Mouse (Mus musculus) heart, adult 9 months (tissue): ENCODE results near the gene 1700019A02Rik.

Source experiments
- DNase-seq, 2 experiments: peaks; one replicate each; pipeline ENCODE4 v3.0.0; 2022; ENCODE audit warnings: low spot score in 2 of 2

The 1700019A02Rik gene

DNA sequence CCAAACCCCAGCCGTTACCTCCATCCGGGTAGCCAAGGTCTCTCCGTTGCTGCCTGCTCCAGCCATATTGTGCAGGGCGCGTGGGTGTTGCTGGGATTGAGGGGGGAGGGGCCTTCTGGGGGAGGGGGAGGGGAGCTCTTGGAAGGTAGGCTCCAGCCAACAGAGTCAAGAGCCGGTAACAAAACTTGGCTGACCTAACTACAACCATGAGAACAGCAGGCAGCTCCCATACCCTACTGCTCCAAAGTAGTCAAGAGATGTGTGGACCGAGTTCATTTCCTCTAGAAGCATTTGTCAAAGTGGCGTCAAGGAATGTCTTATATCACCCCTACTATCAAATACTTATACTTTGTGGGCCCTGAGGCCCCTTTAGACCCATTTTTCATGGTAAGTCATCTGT lies at the start of gene 1700019A02Rik:
Gene 1700019A02Rik (minus strand): TSS at position 101 of the 400 bp plus-strand sequence.
- no peak for DNase-seq

DNA sequence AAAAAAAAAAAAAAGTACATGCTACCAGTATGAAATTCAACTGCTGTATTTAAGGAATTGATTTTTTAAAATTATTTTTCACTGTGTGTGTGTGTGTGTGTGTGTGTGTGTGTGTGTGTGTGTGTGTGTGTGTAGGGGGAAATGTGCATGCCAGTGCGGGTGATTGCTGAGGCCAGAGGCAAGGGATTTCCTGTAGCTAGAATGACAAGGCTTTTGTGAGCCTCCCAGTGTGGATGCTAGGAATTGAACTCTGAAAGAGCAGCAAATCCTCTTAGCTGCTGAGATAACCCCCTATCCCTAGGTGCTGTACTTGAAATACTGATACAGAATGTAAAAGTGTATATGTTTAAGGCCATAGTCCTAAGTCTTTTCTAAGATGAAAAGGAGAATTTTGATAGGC lies 38.6 kb upstream of the 1700019A02Rik start:
- no peak for DNase-seq

DNA sequence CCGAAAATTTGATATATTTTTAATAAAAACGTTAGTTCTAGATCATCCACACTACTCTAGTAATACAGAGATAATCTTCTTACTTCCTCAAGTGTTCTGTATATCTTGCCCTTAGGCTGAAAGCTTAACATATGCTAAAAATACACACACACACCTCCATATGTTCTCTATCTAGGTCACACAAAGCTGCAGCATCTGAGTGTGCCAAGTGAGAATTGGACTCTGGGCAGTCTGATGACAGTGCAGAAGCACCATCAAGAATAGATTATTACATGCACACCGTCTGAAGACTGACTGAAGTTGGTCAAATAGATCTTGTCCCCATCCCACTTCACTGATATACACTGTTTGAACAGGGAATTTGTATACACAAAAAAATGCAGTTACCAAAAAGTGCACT lies 38.2 kb upstream of the 1700019A02Rik start:
- no peak for DNase-seq

DNA sequence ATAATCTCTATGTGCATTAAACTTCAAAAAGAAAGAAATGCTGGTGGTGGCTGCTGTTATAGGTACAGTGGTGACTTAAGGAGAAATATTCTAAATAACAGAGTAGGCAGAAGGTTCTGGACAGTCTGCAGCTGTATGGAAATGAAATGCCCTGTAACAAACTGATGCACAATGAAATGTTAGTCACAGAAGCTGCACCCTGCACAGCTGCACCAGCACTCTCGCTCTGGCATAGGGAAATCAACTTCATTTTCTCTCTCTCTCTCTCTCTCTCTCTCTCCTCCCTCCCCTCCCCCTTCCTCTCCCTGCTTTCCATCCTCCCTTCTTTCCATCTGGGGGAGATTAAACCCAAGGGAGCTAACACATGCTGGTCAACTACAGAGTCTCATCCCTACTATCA lies 37.3 kb upstream of the 1700019A02Rik start:
- DNase-seq = no peak

DNA sequence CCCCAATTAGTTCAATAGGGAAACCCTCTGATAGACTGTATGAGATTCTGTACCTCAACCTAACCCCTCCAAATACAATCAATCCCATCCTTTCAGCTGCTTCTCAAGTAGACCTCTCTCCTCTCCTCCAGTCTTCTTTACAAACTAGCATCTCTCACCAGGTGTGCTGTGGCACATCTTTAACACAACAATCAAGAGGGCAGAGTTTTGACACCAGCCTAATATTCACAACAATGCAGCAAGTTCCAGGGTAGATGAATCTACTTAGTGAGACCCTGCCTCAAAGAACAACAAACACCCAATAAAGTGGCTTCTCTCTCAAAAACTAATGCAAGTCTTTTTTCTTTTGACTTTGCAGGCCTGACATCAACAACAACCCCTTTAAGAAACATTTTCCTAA lies 22.7 kb upstream of the 1700019A02Rik start:
- DNase-seq = no peak

DNA sequence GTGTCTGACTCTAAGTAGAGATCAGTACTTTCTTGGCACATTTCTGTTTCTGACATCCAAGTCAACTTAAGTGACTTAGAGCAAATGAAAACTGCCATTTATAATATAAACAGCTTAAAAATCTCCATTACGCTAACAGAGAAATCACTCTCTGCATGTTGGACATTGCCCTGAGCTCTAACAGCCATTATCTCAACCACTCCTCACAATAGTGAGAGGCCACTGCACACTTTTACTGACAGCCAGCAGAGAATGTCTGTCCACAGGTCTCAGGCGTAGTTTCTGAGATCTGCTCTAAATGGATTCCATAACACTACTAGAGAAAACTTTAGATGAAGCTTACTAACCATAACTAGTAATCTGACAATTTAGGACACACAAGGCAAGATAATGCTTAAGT lies 16.5 kb upstream of the 1700019A02Rik start:
- no peak for DNase-seq

DNA sequence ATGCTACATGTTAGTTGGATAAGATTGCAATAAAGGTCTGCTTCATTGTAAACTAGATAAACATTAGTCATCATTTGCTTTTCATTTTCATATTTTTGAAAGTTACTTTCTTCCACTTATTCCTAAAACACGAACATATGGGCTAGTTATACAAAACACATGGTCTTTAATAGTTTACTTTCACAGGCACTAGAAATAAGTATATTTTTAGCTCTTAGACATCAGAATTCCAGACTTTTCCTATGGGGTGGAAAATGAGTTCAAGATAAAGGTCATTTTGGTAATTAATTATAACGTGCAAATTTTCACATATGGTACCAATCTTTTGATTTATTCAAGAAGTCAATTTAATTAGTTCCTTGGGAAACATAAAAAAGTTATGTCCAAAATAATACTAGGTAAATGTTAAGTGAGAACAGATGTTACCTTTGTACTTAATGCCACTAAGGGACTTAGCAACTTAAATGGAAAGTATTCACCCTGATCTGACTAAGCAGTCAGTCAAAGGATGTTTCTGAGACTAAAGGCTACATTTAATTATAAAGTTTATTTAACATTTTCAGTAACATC lies 14.3 kb upstream of the 1700019A02Rik start:
- no peak for DNase-seq

DNA sequence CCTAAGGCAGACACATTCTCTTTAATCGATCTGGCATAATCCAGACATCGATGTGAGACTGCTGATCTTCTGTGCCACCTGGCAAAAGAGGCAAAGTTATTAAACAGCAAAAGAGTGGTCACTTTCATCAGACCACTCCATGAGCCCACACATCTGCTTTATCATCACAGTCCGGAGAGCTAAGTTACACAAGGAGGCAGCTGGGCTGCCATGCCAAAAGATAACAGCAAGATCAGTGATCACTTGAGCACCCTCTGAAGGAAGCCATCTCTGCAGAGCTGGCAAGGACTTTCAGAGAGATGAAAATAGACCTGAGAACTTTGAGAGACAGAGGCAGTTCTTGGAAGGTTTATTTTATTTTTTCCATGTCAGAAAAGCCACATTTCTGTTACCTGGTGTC lies 7.1 kb upstream of the 1700019A02Rik start:
- DNase-seq = no peak

DNA sequence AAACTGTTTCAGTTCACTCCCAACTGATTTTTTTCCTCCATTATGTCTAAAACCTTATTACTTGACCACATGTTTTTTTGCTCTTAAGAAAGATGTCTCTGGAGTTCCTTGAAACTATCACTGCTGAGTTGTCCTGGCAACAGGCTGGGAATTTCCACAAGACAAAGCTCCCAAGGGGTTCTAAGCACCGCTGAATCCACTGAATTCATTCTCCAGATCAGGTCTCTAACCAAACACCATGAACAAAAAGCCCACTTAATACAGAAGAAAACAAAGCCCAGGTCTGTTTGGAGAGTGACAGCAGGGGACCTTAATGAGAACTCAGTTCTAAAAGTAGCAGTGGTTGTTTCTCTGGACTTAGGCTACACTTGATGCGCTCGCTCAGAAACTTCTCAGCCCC lies 3.8 kb upstream of the 1700019A02Rik start:
- no peak for DNase-seq

DNA sequence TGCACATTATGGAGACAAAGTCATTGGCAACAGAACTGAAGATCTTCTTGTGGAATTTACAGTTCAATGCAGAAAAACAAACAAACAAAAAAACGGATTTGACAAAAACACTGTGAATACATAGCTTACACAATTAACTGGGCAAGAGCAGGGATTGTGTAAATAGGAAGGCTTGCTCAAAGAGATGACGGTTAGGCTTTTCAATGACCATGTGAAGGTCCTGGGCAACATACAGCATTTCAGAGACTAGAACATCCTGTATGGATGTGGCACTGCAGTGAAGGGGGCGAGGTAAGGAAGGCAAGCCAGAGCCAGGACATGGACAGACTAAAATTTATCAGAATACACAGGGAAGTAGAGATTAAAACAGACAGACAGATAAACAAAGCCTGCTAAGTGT lies 2.2 kb upstream of the 1700019A02Rik start:
- DNase-seq = no peak

DNA sequence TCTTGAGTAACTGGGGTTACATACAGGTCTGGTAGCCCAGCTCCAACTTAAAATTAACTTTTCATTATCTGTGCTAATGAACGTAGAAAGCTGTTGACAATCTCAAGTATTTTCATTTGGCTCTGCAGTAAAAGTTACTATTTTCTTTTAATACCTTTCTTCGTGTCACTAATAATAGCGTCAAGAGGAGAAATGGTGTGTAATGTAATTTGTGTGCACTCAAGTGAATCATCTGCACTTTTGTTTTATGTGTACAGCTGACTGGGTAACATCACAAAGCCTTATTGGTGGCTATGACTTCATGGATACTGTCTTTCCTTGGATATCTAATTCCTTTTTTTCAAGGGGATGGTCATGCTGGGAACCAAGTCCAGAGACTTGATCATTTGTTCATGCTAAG lies 1.1 kb downstream of the 1700019A02Rik start:
- no peak for DNase-seq

DNA sequence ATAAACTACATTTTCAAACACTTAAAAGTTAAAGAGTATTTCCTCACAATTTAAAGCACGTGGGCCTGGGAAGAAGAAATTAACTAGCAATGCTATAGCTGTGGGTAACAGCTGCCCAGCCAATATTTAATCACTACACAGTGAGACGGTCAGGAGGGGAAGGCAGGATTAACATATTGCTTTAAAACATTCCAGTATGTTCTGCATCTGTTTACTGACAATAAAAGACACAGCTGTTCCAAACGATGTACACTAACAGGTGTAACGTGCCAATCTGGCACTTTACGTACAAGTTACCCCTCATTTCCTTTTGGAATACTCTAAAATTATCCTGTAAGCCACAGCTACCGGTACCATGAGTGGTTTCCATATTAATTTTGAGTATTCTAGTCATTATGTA lies 29.7 kb downstream of the 1700019A02Rik start:
- DNase-seq = no peak

DNA sequence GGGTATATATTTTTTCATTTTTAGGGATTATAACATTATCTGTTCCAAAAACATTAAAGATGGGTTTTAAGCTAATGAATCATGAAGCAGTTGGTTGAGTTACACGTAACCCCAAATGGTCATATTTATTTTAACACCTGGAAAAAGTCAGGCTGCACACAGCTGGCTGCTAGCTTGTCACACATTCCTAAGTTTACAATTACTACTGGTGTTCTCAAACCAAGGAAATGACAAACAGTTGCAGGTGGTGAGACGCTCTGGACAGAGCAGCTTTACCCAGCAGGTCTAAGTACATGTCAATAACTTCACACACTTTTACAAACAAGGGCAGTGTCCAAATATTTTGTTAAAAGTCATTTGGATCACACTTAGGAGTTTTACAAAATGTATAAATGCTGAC lies 64.4 kb downstream of the 1700019A02Rik start:
- no peak for DNase-seq

DNA sequence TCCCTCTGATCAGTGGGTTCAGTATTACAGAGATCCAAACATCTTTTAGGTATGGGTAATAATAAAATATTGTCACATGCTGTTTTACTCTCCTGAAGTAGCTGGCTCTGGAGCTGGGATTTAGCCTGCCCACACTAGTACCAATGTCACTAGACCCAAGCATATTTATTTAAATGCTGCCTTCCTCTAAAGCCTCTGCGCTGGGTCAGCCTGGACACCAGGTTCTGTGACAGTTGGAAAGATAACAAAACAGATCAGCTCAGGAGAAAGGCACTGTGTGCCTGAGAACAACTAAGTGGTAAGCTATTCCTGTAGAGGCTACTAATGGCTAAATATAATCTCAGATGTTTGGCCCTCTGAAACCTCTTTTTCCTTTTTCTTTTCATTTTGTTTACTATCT lies 76.9 kb downstream of the 1700019A02Rik start:
- peak in 1 of 2 experiments; percentile 17 for DNase-seq
